Mouse (Mus musculus): ENCODE results near the gene Capn15. TPM values are rescaled to one million over a fixed set of nuclear protein-coding genes. Genes with fewer than 3 reads are reported as not detected.

The Capn15 gene
- total and polyA plus RNA-seq, 3 experiments, result 2.1 to 11.5 (median 6.0) TPM

GRCm38 (mm10) chr17:25982913-25983312 is 2.7 kb downstream of the Capn15 start:
- peaks cover 4% of the 10 kb centered on the region for H3K79me2 ChIP-seq (replicated peaks; ENCODE audit: control insufficient read depth, extremely low read depth, insufficient read depth, poor library complexity, severe bottlenecking)
- H3K36me3 ChIP-seq (replicated peaks in 1 of 2; ENCODE audit: control insufficient read depth in 1 of 2, insufficient read depth in 1 of 2, low read length in 1 of 2), result peaks cover 0 to 32% of the 10 kb centered on the region in 2 experiments
- no peak for TF ChIP-seq RCOR1 (conservative IDR thresholded peaks at IDR 0.05; ENCODE audit: low read depth, low read length)
- no peak for TF ChIP-seq KAT2A (IDR thresholded peaks at IDR 0.05; ENCODE audit: insufficient replicate concordance, low read length)
- no peak for TF ChIP-seq MXI1 (IDR thresholded peaks at IDR 0.05; ENCODE audit: low read depth, low read length)
- TF ChIP-seq RAD21 (IDR thresholded peaks at IDR 0.05; ENCODE audit: low read depth, low read length), result no peak
- no peak for TF ChIP-seq ZC3H11A (IDR thresholded peaks at IDR 0.05; ENCODE audit: low read depth, low read length)
- no peak for TF ChIP-seq USF2 (conservative IDR thresholded peaks at IDR 0.05; ENCODE audit: low read depth, low read length)
- TF ChIP-seq UBTF (IDR thresholded peaks at IDR 0.05; ENCODE audit: low read depth, low read length), result no peak
- TF ChIP-seq ZMIZ1 (IDR thresholded peaks at IDR 0.05; ENCODE audit: low read depth, low read length), result no peak
- TF ChIP-seq EP300 (IDR thresholded peaks at IDR 0.05; ENCODE audit: low read length), result no peak
- in situ Hi-C loops (cut with MboI; ENCODE audit: low pct_ligation_motif_present, low pct_unique_long_range_greater_than_20kb, low sequenced_read_pairs), result no loop called here
- H3K27ac ChIP-seq (ENCODE audit: insufficient read depth, low read depth), result no peak overlapping the region
- H3K4me1 ChIP-seq (ENCODE audit: control insufficient read depth in 1 of 2, insufficient read depth in 2 of 2), result peaks cover 18 to 64% of the 10 kb centered on the region in 2 experiments
- no peak for DNase-seq (ENCODE audit: extremely low read depth)
- no peak overlapping the region for H3K9ac ChIP-seq (ENCODE audit: insufficient read depth, low read depth)
- dilution Hi-C loops (cut with MboI; ENCODE audit: extremely low pct_ligation_motif_present, extremely low pct_unique_long_range_greater_than_20kb, low sequenced_read_pairs), result no loop called here
- no peak overlapping the region for H3K4me3 ChIP-seq (replicated peaks in 1 of 3; ENCODE audit: low read depth in 2 of 3, low read length in 2 of 3, poor library complexity in 1 of 3)
- H3K27me3 ChIP-seq (replicated peaks), result no peaks in the 10 kb centered on the region
- no peak overlapping the region for H3K4me2 ChIP-seq (ENCODE audit: insufficient read depth, low read depth, poor library complexity, severe bottlenecking)
- H3K9me3 ChIP-seq (replicated peaks; ENCODE audit: low read length), result no peaks in the 10 kb centered on the region

GRCm38 (mm10) chr17:25980854-25981253 is 4.7 kb downstream of the Capn15 start:
- in situ Hi-C loops (cut with MboI; ENCODE audit: low pct_ligation_motif_present, low pct_unique_long_range_greater_than_20kb, low sequenced_read_pairs) (no loop called here), dilution Hi-C loops (cut with MboI; ENCODE audit: extremely low pct_ligation_motif_present, extremely low pct_unique_long_range_greater_than_20kb, low sequenced_read_pairs) (no loop called here)
- Histone ChIP-seq H3K27me3 (replicated peaks) (no peaks in the 10 kb centered on the region), H3K27ac (ENCODE audit: insufficient read depth, low read depth) (no peak overlapping the region), H3K9ac (ENCODE audit: insufficient read depth, low read depth) (no peak overlapping the region), H3K79me2 (replicated peaks; ENCODE audit: control insufficient read depth, extremely low read depth, insufficient read depth, poor library complexity, severe bottlenecking) (peaks cover 4% of the 10 kb centered on the region), H3K4me3 (replicated peaks in 1 of 3; ENCODE audit: low read depth in 2 of 3, low read length in 2 of 3, poor library complexity in 1 of 3) (no peak overlapping the region), H3K9me3 (replicated peaks; ENCODE audit: low read length) (no peaks in the 10 kb centered on the region), H3K36me3 (replicated peaks in 1 of 2; ENCODE audit: control insufficient read depth in 1 of 2, insufficient read depth in 1 of 2, low read length in 1 of 2) (peaks cover 0 to 29% of the 10 kb centered on the region in 2 experiments), H3K4me2 (ENCODE audit: insufficient read depth, low read depth, poor library complexity, severe bottlenecking) (no peak overlapping the region), H3K4me1 (ENCODE audit: control insufficient read depth in 1 of 2, insufficient read depth in 2 of 2) (peaks cover 22 to 81% of the 10 kb centered on the region in 2 experiments)
- DNase-seq (ENCODE audit: extremely low read depth), result no peak
- TF ChIP-seq POLR2AphosphoS2 (IDR thresholded peaks at IDR 0.05; ENCODE audit: low read depth, low read length) (no peak), MXI1 (IDR thresholded peaks at IDR 0.05; ENCODE audit: low read depth, low read length) (no peak), UBTF (IDR thresholded peaks at IDR 0.05; ENCODE audit: low read depth, low read length) (no peak), KAT2A (IDR thresholded peaks at IDR 0.05; ENCODE audit: insufficient replicate concordance, low read length) (no peak), IRF4 (IDR thresholded peaks at IDR 0.05; ENCODE audit: low read depth, low read length) (no peak), NRF1 (IDR thresholded peaks at IDR 0.05; ENCODE audit: low read depth, low read length) (no peak), ZC3H11A (IDR thresholded peaks at IDR 0.05; ENCODE audit: low read depth, low read length) (no peak)

Data from CH12.LX (cell line).